Mouse (Mus musculus) cerebellum, adult 2 months (tissue): ENCODE measurements around the gene Atf5.

Experiments used
- CTCF ChIP-seq: fragments of 200-500 bp; IDR thresholded peaks from 2 replicates; pipeline ENCODE4 v1.5.1; 2011; ENCODE audit warnings: low read depth, mild to moderate bottlenecking, control low read depth, low read length, moderate library complexity, borderline replicate concordance; ENCODE audit not compliant: insufficient read depth
- POLR2A ChIP-seq: fragments of 200-500 bp; IDR thresholded peaks from 2 replicates; pipeline ENCODE4 v1.6.1; 2011; ENCODE audit warnings: low read length, control low read depth, borderline replicate concordance; ENCODE audit not compliant: insufficient read depth

- no peak for TF ChIP-seq POLR2A
- TF ChIP-seq CTCF, result no peak
Observed at GRCm38 (mm10) chr7:44839491-44840191, 23.2 kb upstream of the Atf5 start.
